Mouse (Mus musculus): ENCODE measurements around the gene Alpk3. TPM values are rescaled to one million over a fixed set of nuclear protein-coding genes. Genes with fewer than 3 reads are reported as not detected.

Gene Alpk3
- polyA plus RNA-seq, 1 experiment, result 0.30 TPM

GRCm38 (mm10) chr7:81100341-81100740 lies 42.9 kb downstream of the Alpk3 start:
- H3K4me1 ChIP-seq (ENCODE audit: control insufficient read depth, insufficient read depth, low read length), result no peaks in the 10 kb centered on the region
- H3K4me3 ChIP-seq (ENCODE audit: control insufficient read depth, low read depth, low read length), result no peak overlapping the region
- H3K27ac ChIP-seq (ENCODE audit: control insufficient read depth, insufficient read depth, low read depth, low read length), result no peak overlapping the region
- no peaks in the 10 kb centered on the region for H3K36me3 ChIP-seq (ENCODE audit: control insufficient read depth, insufficient read depth, low read length)
- no peak for TF ChIP-seq CTCF (IDR thresholded peaks at IDR 0.05; ENCODE audit: control insufficient read depth, insufficient read depth, insufficient replicate concordance, low read depth, low read length)
- TF ChIP-seq POLR2A (IDR thresholded peaks at IDR 0.05; ENCODE audit: control insufficient read depth, low read depth, low read length), result no peak
- no peaks in the 10 kb centered on the region for H3K27me3 ChIP-seq (ENCODE audit: control insufficient read depth, insufficient read depth, low read length)

GRCm38 (mm10) chr7:81102854-81103253 lies 45.5 kb downstream of the Alpk3 start:
- no peaks in the 10 kb centered on the region for H3K27me3 ChIP-seq (ENCODE audit: control insufficient read depth, insufficient read depth, low read length)
- H3K4me1 ChIP-seq (ENCODE audit: control insufficient read depth, insufficient read depth, low read length), result no peaks in the 10 kb centered on the region
- TF ChIP-seq CTCF (IDR thresholded peaks at IDR 0.05; ENCODE audit: control insufficient read depth, insufficient read depth, insufficient replicate concordance, low read depth, low read length) (no peak), POLR2A (IDR thresholded peaks at IDR 0.05; ENCODE audit: control insufficient read depth, low read depth, low read length) (no peak)
- H3K4me3 ChIP-seq (ENCODE audit: control insufficient read depth, low read depth, low read length), result no peak overlapping the region
- H3K27ac ChIP-seq (ENCODE audit: control insufficient read depth, insufficient read depth, low read depth, low read length), result no peak overlapping the region
- H3K36me3 ChIP-seq (ENCODE audit: control insufficient read depth, insufficient read depth, low read length), result no peaks in the 10 kb centered on the region

GRCm38 (mm10) chr7:81105525-81105924 lies 48.1 kb downstream of the Alpk3 start:
- no peaks in the 10 kb centered on the region for H3K4me1 ChIP-seq (ENCODE audit: control insufficient read depth, insufficient read depth, low read length)
- no peaks in the 10 kb centered on the region for H3K36me3 ChIP-seq (ENCODE audit: control insufficient read depth, insufficient read depth, low read length)
- TF ChIP-seq CTCF (IDR thresholded peaks at IDR 0.05; ENCODE audit: control insufficient read depth, insufficient read depth, insufficient replicate concordance, low read depth, low read length), result no peak
- TF ChIP-seq POLR2A (IDR thresholded peaks at IDR 0.05; ENCODE audit: control insufficient read depth, low read depth, low read length), result no peak

DNA sequence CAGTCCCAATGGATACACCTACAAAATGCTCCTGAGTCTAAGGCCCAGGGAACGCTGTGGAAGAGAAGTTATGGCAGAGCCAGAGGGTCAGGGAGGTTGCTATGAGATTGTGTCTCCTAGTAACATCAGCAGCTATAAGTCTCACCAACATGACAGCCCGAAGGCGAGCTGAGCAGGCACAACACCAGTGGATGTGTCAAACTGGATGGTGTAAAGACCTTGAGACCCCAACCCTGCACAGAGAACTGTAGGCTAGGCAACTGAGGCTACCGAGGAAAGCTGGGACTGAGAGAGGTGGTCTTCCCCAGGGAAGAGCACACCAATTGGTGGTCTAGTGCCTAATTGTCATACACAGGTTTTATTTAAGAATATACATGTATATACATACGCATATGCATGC lies 50.8 kb downstream of the Alpk3 start:
- Histone ChIP-seq H3K36me3 (ENCODE audit: control insufficient read depth, insufficient read depth, low read length) (no peaks in the 10 kb centered on the region), H3K27me3 (ENCODE audit: control insufficient read depth, insufficient read depth, low read length) (no peaks in the 10 kb centered on the region), H3K4me3 (ENCODE audit: control insufficient read depth, low read depth, low read length) (no peak overlapping the region), H3K27ac (ENCODE audit: control insufficient read depth, insufficient read depth, low read depth, low read length) (no peak overlapping the region), H3K4me1 (ENCODE audit: control insufficient read depth, insufficient read depth, low read length) (no peaks in the 10 kb centered on the region)
- TF ChIP-seq POLR2A (IDR thresholded peaks at IDR 0.05; ENCODE audit: control insufficient read depth, low read depth, low read length), result no peak
- TF ChIP-seq CTCF (IDR thresholded peaks at IDR 0.05; ENCODE audit: control insufficient read depth, insufficient read depth, insufficient replicate concordance, low read depth, low read length), result no peak

More at GRCm38 (mm10) chr7:81105525-81105924, 48.1 kb downstream of the Alpk3 start:
- H3K27ac ChIP-seq (ENCODE audit: control insufficient read depth, insufficient read depth, low read depth, low read length), result no peak overlapping the region
- H3K4me3 ChIP-seq (ENCODE audit: control insufficient read depth, low read depth, low read length), result no peak overlapping the region
- H3K27me3 ChIP-seq (ENCODE audit: control insufficient read depth, insufficient read depth, low read length), result no peaks in the 10 kb centered on the region

- TF ChIP-seq CTCF (IDR thresholded peaks at IDR 0.05; ENCODE audit: control insufficient read depth, insufficient read depth, insufficient replicate concordance, low read depth, low read length), result no peak
- no peaks in the 10 kb centered on the region for H3K27me3 ChIP-seq (ENCODE audit: control insufficient read depth, insufficient read depth, low read length)
- no peaks in the 10 kb centered on the region for H3K36me3 ChIP-seq (ENCODE audit: control insufficient read depth, insufficient read depth, low read length)
- H3K27ac ChIP-seq (ENCODE audit: control insufficient read depth, insufficient read depth, low read depth, low read length), result peak overlapping the region; percentile 10; the same call in 1 of the 2 replicates
- no peaks in the 10 kb centered on the region for H3K4me1 ChIP-seq (ENCODE audit: control insufficient read depth, insufficient read depth, low read length)
- H3K4me3 ChIP-seq (ENCODE audit: control insufficient read depth, low read depth, low read length), result no peak overlapping the region
These were observed 52.6 kb downstream of the Alpk3 start for GRCm38 (mm10) chr7:81109717-81110651.

DNA sequence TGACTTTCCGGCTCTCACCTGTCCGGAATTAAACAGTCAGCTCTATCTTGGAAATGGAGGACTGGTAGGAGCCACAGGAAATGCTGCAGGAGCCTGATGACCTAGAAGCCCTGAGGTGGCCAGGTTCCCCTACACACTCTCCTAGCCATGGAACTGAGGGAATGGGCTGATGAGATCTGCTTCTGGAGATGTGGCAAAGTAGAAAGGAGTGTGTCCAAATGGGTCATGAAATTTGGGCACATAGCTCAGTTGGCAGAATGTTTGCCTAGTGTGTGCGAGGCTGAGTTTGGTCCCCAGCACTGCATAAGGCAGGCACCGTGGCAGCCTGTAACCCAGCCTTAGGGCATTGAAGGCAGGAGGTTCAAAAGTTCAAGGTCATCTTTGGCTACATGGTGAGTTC lies 53.4 kb downstream of the Alpk3 start:
- H3K27me3 ChIP-seq (ENCODE audit: control insufficient read depth, insufficient read depth, low read length), result no peaks in the 10 kb centered on the region
- no peak overlapping the region for H3K4me3 ChIP-seq (ENCODE audit: control insufficient read depth, low read depth, low read length)
- TF ChIP-seq POLR2A (IDR thresholded peaks at IDR 0.05; ENCODE audit: control insufficient read depth, low read depth, low read length) (no peak), CTCF (IDR thresholded peaks at IDR 0.05; ENCODE audit: control insufficient read depth, insufficient read depth, insufficient replicate concordance, low read depth, low read length) (no peak)
- H3K36me3 ChIP-seq (ENCODE audit: control insufficient read depth, insufficient read depth, low read length), result no peaks in the 10 kb centered on the region
- no peak overlapping the region for H3K27ac ChIP-seq (ENCODE audit: control insufficient read depth, insufficient read depth, low read depth, low read length)
- no peaks in the 10 kb centered on the region for H3K4me1 ChIP-seq (ENCODE audit: control insufficient read depth, insufficient read depth, low read length)

DNA sequence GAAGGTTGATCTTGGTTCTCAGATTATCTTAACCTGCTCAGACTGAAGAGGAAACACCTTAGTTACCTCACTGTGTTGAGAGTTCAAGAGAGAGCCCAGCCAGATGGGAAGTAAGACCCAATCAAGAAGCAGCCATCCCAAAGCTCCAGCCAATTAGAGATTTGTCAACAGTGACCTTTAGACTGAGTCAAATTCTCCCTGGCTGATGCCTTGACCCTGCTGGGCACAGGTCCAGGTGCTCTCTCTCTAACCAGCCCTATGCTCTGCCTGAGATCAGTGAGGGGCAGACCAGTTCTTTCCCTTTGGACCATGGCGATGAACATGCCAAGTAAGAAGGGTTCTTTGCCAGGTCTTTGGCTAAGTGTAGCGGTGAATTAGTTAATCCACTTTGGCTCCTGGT lies 54.3 kb downstream of the Alpk3 start:
- no peaks in the 10 kb centered on the region for H3K36me3 ChIP-seq (ENCODE audit: control insufficient read depth, insufficient read depth, low read length)
- TF ChIP-seq CTCF (IDR thresholded peaks at IDR 0.05; ENCODE audit: control insufficient read depth, insufficient read depth, insufficient replicate concordance, low read depth, low read length) (no peak), POLR2A (IDR thresholded peaks at IDR 0.05; ENCODE audit: control insufficient read depth, low read depth, low read length) (no peak)
- no peak overlapping the region for H3K27ac ChIP-seq (ENCODE audit: control insufficient read depth, insufficient read depth, low read depth, low read length)
- H3K4me3 ChIP-seq (ENCODE audit: control insufficient read depth, low read depth, low read length), result no peak overlapping the region
- H3K4me1 ChIP-seq (ENCODE audit: control insufficient read depth, insufficient read depth, low read length), result no peaks in the 10 kb centered on the region
- H3K27me3 ChIP-seq (ENCODE audit: control insufficient read depth, insufficient read depth, low read length), result no peaks in the 10 kb centered on the region
